Mouse (Mus musculus) monocyte, adult 59 days (primary cell): ENCODE data around the gene D1Ertd622e. TPM values are rescaled to one million over a fixed set of nuclear protein-coding genes. Genes with fewer than 3 reads are reported as not detected.

ENCODE experiments used
- total RNA-seq, 2 experiments: library from RNA; stranded (reverse); gene quantifications; one replicate each; pipeline ENCODE4 v1.2.4; 2023

Gene D1Ertd622e
- total RNA-seq: 100 to 1,000 TPM; 121 to 139 TPM

DNA sequence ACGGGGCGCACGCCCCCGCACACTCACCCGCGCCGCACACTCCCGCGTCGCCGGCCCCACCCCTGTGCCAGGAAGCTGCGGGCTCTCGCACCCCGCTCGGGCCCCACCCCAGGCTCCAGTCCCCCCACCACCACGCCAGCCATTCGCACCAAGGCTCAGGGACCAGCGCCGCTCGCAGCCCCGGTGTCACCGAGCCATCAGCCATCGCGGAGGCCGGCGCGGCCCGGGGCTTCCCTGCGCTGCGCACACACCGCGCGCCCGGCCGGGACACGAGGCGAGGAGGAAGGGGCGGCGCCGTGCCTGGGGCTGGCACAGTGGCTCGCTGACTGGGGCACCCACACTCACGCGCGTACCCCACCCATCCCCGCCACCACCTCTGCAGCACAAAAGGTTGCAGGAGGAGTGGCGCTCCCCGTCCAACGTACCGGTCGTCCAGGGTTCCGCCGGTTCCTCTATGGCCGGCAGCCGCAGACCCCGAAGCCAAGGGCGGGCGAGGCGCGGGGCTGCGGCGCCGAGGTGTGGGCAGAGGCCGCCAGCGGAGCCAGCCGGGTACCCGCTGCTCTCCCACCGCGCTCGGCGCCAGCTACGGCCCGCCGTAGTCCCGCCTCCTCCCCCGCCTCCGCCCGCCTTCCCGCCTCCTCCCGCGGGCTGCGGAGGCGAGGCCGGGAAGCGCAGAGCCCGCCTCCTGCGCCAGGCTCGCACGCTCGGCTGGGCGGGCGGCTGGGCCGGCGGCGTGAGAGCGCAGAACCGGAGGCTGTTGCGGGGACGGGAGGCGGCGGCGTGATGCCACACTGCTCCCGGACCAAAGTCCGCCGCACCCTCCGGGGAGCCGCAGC is at the start of gene D1Ertd622e:
Gene D1Ertd622e (minus strand): TSS at position 669 of the 836 bp plus-strand sequence.

Other genes with a start within 250 kb of the D1Ertd622e start
- 1 to 10 TPM; 4.3 to 9.3 TPM for gene Gin1, start 108.1 kb upstream of the D1Ertd622e start, total RNA-seq
- gene Ppip5k2, start 108.3 kb upstream of the D1Ertd622e start, total RNA-seq: 10 to 100 TPM; 35.8 to 37.2 TPM